Mouse (Mus musculus): ENCODE results near the gene Adad2. TPM values are rescaled to one million over a fixed set of nuclear protein-coding genes. Genes with fewer than 3 reads are reported as not detected.

The Adad2 gene
- polyA plus RNA-seq, 1 experiment from 2014 or later: not detected

DNA sequence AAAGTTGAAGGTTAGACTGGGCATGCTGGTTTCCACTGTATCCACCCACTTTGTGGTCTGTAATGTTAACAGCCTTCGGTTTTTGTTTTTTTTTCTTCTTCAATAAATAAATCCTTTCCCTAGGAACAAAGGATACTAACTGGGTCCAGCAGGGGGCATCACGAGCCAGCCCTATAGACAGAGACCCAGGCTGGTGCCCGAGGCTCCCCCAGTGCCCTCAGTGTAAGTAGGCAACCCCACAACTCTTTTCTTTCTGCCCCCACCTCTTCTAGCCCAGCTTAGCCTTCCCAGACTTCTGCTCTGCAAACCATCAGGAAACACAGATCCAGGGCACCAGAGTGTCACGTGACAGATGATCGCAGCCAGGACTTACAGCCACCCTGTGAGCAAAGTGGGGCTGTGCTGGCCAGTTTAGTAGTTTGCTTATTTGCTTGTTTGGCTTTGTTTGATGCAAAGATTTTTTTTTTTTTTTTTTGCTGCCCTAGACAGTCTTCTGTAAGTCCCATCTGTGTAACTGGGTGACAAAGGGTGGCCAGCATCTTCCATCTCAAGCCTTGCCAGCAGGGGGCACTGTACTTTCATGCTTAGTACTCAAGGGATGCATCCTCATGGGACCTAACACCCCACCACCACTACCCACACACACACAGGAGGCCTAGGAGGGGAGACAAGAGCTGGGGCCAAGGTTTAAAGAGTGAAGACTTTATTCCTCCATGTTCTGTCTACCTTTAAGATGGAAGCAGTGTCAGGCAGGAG, 44.3 kb downstream of the Adad2 start:
- peaks cover 10% of the 10 kb centered on the region for H3K4me1 ChIP-seq (replicated peaks; ENCODE audit: control insufficient read depth, insufficient read depth, low read length)
- 57% methylated on average over 5 of the region's 5 CpGs for WGBS
- no peak overlapping the region for H3K4me3 ChIP-seq (ENCODE audit: low read depth, low read length)
- no peaks in the 10 kb centered on the region for H3K9me3 ChIP-seq (ENCODE audit: control insufficient read depth, low read length)
- DNase-seq (ENCODE audit: low spot score) (no peak), ATAC-seq (replicated peaks; ENCODE audit: low FRiP score) (no peak)
- H3K27me3 ChIP-seq (replicated peaks; ENCODE audit: control insufficient read depth, insufficient read depth, low read length): no peaks in the 10 kb centered on the region
- H3K9ac ChIP-seq (ENCODE audit: low read depth, low read length): no peak overlapping the region
- no peak overlapping the region for H3K4me2 ChIP-seq
- no peaks in the 10 kb centered on the region for H3K36me3 ChIP-seq (ENCODE audit: control insufficient read depth, insufficient read depth, low read length)
- no peak overlapping the region for H3K27ac ChIP-seq (ENCODE audit: low read depth, low read length)

DNA sequence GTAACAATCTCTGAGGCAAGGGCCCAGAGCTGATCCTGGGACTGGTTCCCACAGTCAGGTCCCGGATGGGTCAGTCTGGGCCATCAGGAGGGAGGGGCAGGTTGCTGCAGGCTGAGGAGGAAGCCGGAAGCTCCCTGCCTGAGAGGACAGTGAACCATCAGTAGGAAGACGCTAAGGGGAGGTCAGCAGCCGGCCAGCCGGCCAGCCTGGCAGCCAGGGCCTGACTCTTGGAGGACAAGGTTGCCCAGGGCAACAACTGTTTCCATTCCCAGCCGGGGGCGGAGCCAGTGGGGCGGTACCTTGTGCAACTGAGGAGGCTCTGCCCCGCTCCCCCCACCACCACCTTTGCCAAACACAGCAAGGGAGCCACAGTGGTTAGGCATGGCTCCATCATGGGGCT, 48.5 kb downstream of the Adad2 start:
- 25% methylated on average over 9 of the region's 9 CpGs for WGBS
- Histone ChIP-seq H3K27ac (ENCODE audit: low read depth, low read length) (no peak overlapping the region), H3K4me3 (ENCODE audit: low read depth, low read length) (no peak overlapping the region), H3K9ac (ENCODE audit: low read depth, low read length) (no peak overlapping the region), H3K9me3 (ENCODE audit: control insufficient read depth, low read length) (no peaks in the 10 kb centered on the region), H3K27me3 (replicated peaks; ENCODE audit: control insufficient read depth, insufficient read depth, low read length) (no peaks in the 10 kb centered on the region; the same call in 1 of the 2 replicates), H3K4me1 (replicated peaks; ENCODE audit: control insufficient read depth, insufficient read depth, low read length) (peaks cover 10% of the 10 kb centered on the region), H3K4me2 (no peak overlapping the region), H3K36me3 (ENCODE audit: control insufficient read depth, insufficient read depth, low read length) (no peaks in the 10 kb centered on the region)
- ATAC-seq (replicated peaks; ENCODE audit: low FRiP score) (peak; percentile 54), DNase-seq (ENCODE audit: low spot score) (no peak)

DNA sequence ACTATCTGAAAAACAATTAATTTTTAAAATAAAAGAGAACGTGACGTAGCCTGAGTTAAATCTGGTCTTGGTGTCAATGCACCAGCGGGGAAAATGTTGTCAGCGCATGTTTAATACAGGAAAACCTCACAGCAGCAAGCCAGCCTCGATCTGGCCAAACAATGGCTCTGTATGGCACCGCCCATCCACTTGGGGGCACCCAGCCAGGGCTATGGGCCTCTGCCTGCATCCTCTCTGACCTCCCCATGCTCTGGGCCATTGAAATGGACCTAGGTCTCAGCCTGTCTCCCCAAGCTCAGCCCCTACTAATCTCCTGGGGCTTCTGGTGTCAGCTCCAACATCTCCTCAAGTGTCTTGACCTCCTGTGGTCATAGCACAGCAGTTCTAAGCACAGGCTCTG, 49.3 kb downstream of the Adad2 start:
- Histone ChIP-seq H3K27ac (ENCODE audit: low read depth, low read length) (no peak overlapping the region), H3K9ac (ENCODE audit: low read depth, low read length) (no peak overlapping the region), H3K4me3 (ENCODE audit: low read depth, low read length) (no peak overlapping the region), H3K4me1 (replicated peaks; ENCODE audit: control insufficient read depth, insufficient read depth, low read length) (peaks cover 10% of the 10 kb centered on the region), H3K9me3 (ENCODE audit: control insufficient read depth, low read length) (no peaks in the 10 kb centered on the region), H3K36me3 (ENCODE audit: control insufficient read depth, insufficient read depth, low read length) (no peaks in the 10 kb centered on the region), H3K4me2 (no peak overlapping the region), H3K27me3 (replicated peaks; ENCODE audit: control insufficient read depth, insufficient read depth, low read length) (no peaks in the 10 kb centered on the region; the same call in none of the 2 replicates)
- DNase-seq (ENCODE audit: low spot score) (no peak), ATAC-seq (replicated peaks; ENCODE audit: low FRiP score) (no peak)
- 69% methylated on average over 6 of the region's 6 CpGs for WGBS

DNA sequence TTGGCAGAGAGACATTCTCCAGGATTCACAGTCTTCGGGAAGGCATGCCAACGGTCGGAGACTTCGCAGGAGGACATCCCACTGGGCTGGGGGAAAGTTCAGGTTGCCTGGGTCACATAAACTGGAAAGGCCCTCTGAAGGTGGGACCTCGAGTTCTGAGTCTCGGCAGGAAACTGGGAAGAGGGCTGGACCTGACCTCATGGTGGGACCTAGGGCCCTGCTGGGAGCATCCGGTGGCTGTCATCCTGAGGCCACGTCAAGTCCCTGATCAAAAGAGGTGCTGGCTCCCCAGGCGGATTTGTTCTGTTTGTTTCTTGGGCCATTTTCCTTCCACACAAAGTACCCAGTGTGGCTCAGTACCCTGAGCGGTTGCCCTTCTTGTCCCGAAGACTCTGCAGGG, 50.9 kb downstream of the Adad2 start:
- no peak overlapping the region for H3K4me2 ChIP-seq
- H3K27me3 ChIP-seq (replicated peaks; ENCODE audit: control insufficient read depth, insufficient read depth, low read length): no peaks in the 10 kb centered on the region; the same call in none of the 2 replicates
- no peak overlapping the region for H3K27ac ChIP-seq (ENCODE audit: low read depth, low read length)
- H3K4me3 ChIP-seq (ENCODE audit: low read depth, low read length): no peak overlapping the region
- no peaks in the 10 kb centered on the region for H3K36me3 ChIP-seq (ENCODE audit: control insufficient read depth, insufficient read depth, low read length)
- no peak overlapping the region for H3K9ac ChIP-seq (ENCODE audit: low read depth, low read length)
- WGBS: 63% methylated on average over 11 of the region's 11 CpGs
- H3K9me3 ChIP-seq (ENCODE audit: control insufficient read depth, low read length): no peaks in the 10 kb centered on the region
- DNase-seq (ENCODE audit: low spot score): no peak
- peaks cover 10% of the 10 kb centered on the region for H3K4me1 ChIP-seq (replicated peaks; ENCODE audit: control insufficient read depth, insufficient read depth, low read length)
- ATAC-seq (replicated peaks; ENCODE audit: low FRiP score): no peak

DNA sequence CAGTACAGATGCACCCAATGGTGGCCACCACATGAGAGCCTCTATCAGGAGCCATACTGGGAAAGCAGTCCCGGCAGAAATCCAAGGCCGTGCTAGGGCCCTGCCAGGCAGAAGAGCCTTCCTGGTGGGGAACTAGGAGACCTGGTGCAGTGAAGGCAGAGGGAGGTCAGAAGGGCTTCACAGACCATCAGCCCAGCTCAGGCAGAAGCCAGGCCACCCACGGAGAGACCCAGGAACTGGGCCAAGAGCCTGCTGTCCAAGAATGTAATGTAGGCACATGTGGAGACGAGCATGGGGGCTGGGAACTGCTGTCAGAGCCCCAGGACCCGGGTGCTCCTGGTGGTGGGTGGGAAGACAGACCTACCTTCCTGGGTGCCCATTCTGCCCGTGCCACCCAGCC, 52.7 kb downstream of the Adad2 start:
- Histone ChIP-seq H3K4me3 (ENCODE audit: low read depth, low read length) (no peak overlapping the region), H3K9me3 (ENCODE audit: control insufficient read depth, low read length) (no peaks in the 10 kb centered on the region), H3K4me2 (no peak overlapping the region), H3K27ac (ENCODE audit: low read depth, low read length) (no peak overlapping the region), H3K4me1 (replicated peaks; ENCODE audit: control insufficient read depth, insufficient read depth, low read length) (peaks cover 10% of the 10 kb centered on the region), H3K27me3 (replicated peaks; ENCODE audit: control insufficient read depth, insufficient read depth, low read length) (no peaks in the 10 kb centered on the region; the same call in none of the 2 replicates), H3K36me3 (ENCODE audit: control insufficient read depth, insufficient read depth, low read length) (no peaks in the 10 kb centered on the region), H3K9ac (ENCODE audit: low read depth, low read length) (no peak overlapping the region)
- no peak for ATAC-seq (replicated peaks; ENCODE audit: low FRiP score)
- 66% methylated on average over 6 of the region's 6 CpGs for WGBS
- no peak for DNase-seq (ENCODE audit: low spot score)

Other genes starting within 250 kb of the Adad2 start
- 13.7 and 15.0 TPM in 2 replicates for gene Mlycd, start 217.9 kb upstream of the Adad2 start, polyA plus RNA-seq (2014; fragmentation: Nextera tagmentation; extraction: Ambion mirVana)
- gene Osgin1, start 178.6 kb upstream of the Adad2 start, polyA plus RNA-seq (2014; fragmentation: Nextera tagmentation; extraction: Ambion mirVana): 15.6 and 17.9 TPM in 2 replicates
- 0.95 and 1.1 TPM in 2 replicates for gene Necab2, start 166.0 kb upstream of the Adad2 start, polyA plus RNA-seq (2014; fragmentation: Nextera tagmentation; extraction: Ambion mirVana)
- gene Slc38a8, start 111.0 kb upstream of the Adad2 start, polyA plus RNA-seq (2014; fragmentation: Nextera tagmentation; extraction: Ambion mirVana): not detected in 2 replicates
- gene Mbtps1, start 54.0 kb upstream of the Adad2 start, polyA plus RNA-seq (2014; fragmentation: Nextera tagmentation; extraction: Ambion mirVana): 68.6 and 73.0 TPM in 2 replicates
- 40.4 and 42.2 TPM in 2 replicates for gene Hsdl1, start 37.6 kb upstream of the Adad2 start, polyA plus RNA-seq (2014; fragmentation: Nextera tagmentation; extraction: Ambion mirVana)
- gene Dnaaf1, start 37.5 kb upstream of the Adad2 start, polyA plus RNA-seq (2014; fragmentation: Nextera tagmentation; extraction: Ambion mirVana): 0.11 and 0.23 TPM in 2 replicates
- 13.9 and 16.5 TPM in 2 replicates for gene Taf1c, start 7.5 kb upstream of the Adad2 start, polyA plus RNA-seq (2014; fragmentation: Nextera tagmentation; extraction: Ambion mirVana)
- not detected in 2 replicates for gene Kcng4, start 22.9 kb downstream of the Adad2 start, polyA plus RNA-seq (2014; fragmentation: Nextera tagmentation; extraction: Ambion mirVana)
- gene Wfdc1, start 53.6 kb downstream of the Adad2 start, polyA plus RNA-seq (2014; fragmentation: Nextera tagmentation; extraction: Ambion mirVana): 0.22 and 0.36 TPM in 2 replicates
- gene Atp2c2, start 87.3 kb downstream of the Adad2 start, polyA plus RNA-seq (2014; fragmentation: Nextera tagmentation; extraction: Ambion mirVana): 0.40 and 0.51 TPM in 2 replicates
- 9.5 and 10.3 TPM in 2 replicates for gene Tldc1, start 165.7 kb downstream of the Adad2 start, polyA plus RNA-seq (2014; fragmentation: Nextera tagmentation; extraction: Ambion mirVana)
- gene Cotl1, start 227.8 kb downstream of the Adad2 start, polyA plus RNA-seq (2014; fragmentation: Nextera tagmentation; extraction: Ambion mirVana): 132 and 155 TPM in 2 replicates
- gene Klhl36, start 249.5 kb downstream of the Adad2 start, polyA plus RNA-seq (2014; fragmentation: Nextera tagmentation; extraction: Ambion mirVana): 9.1 TPM in 2 replicates

All from liver, embryonic 11.5 days (tissue).